Mouse (Mus musculus): Measurements from ENCODE around the gene Gm10715. TPM values are rescaled to one million over a fixed set of nuclear protein-coding genes. Genes with fewer than 3 reads are reported as not detected.
A peak's percentile ranks its signal among the peaks of the same experiment; 100 is the strongest.
"Not testable (repeated sequence)": the region's sequence is repeated elsewhere in the genome, so short reads cannot be mapped to it uniquely, and the experiment has no call there.

Gene Gm10715
- not detected in 2 replicates for polyA plus RNA-seq (2015; fragmentation: Nextera tagmentation; extraction: Ambion mirVana)

DNA sequence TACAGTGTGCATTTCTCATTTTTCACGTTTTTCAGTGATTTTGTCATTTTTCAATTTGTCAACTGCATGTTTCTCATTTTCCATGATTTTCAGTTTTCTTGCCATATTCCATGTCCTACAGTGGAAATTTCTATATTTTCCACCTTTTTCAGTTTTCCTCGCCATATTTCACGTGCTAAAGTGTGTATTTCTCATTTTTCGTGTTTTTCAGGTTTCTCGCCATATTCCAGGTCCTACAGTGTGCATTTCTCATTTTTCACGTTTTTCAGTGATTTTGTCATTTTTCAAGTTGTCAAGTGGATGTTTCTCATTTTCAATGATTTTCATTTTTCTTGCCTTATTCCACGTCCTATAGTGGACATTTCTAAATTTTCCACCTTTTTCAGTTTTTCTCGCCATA lies at the start of gene Gm10715:
Gm10715 (plus strand) TSS at position 301 of the 400 bp plus-strand sequence.
- ATAC-seq (replicated peaks; ENCODE audit: low FRiP score); H3K27ac ChIP-seq; H3K36me3 ChIP-seq; H3K4me2 ChIP-seq; H3K9me3 ChIP-seq (replicated peaks); H3K9ac ChIP-seq; H3K4me1 ChIP-seq; H3K27me3 ChIP-seq; H3K4me3 ChIP-seq (replicated peaks): not testable (repeated sequence)
- WGBS: 75% methylated on average over 8 of the region's 8 CpGs

DNA sequence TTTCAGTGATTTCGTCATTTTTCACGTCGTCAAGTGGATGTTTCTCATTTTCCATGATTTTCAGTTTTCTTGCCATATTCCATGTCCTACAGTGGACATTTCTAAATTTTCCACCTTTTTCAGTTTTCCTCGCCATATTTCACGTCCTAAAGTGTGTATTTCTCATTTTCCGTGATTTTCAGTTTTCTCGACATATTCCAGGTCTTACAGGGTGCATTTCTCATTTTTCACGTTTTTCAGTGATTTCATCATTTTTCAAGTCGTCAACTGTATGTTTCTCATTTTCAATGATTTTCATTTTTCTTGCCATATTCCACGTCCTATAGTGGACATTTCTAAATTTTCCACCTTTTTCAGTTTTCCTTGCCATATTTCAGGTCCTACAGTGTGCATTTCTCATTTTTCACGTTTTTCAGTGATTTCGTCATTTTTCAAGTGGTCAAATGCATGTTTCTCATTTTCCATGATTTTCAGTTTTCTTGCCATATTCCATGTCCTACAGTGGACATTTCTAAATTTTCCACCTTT lies 36.2 kb upstream of the Gm10715 start, which contains the start of gene Gm10722:
Gm10722 (plus strand) TSS at position 478 of the 528 bp plus-strand sequence.
- H3K9me3 ChIP-seq (replicated peaks); H3K4me1 ChIP-seq; H3K4me3 ChIP-seq (replicated peaks); H3K27me3 ChIP-seq; H3K36me3 ChIP-seq; H3K4me2 ChIP-seq; ATAC-seq (replicated peaks; ENCODE audit: low FRiP score); H3K9ac ChIP-seq; H3K27ac ChIP-seq: not testable (repeated sequence)
- 74% methylated on average over 12 of the region's 12 CpGs for WGBS

DNA sequence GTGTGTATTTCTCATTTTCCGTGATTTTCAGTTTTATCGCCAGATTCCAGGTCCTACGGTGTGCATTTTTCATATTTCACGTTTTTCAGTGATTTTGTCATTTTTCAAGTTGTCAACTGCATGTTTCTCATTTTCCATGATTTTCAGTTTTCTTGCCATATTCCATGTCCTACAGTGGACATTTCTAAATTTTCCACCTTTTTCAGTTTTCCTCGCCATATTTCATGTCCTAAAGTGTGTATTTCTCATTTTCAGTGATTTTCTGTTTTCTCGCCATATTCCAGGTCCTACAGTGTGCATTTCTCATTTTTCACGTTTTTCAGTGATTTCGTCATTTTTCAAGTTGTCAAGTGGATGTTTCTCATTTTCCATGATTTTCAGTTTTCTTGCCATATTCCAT lies 35.7 kb upstream of the Gm10715 start:
- not testable (repeated sequence) for H3K9ac ChIP-seq; ATAC-seq (replicated peaks; ENCODE audit: low FRiP score); H3K9me3 ChIP-seq (replicated peaks); H3K27ac ChIP-seq; H3K4me2 ChIP-seq; H3K27me3 ChIP-seq; H3K4me1 ChIP-seq; H3K4me3 ChIP-seq (replicated peaks); H3K36me3 ChIP-seq
- 67% methylated on average over 8 of the region's 8 CpGs for WGBS

DNA sequence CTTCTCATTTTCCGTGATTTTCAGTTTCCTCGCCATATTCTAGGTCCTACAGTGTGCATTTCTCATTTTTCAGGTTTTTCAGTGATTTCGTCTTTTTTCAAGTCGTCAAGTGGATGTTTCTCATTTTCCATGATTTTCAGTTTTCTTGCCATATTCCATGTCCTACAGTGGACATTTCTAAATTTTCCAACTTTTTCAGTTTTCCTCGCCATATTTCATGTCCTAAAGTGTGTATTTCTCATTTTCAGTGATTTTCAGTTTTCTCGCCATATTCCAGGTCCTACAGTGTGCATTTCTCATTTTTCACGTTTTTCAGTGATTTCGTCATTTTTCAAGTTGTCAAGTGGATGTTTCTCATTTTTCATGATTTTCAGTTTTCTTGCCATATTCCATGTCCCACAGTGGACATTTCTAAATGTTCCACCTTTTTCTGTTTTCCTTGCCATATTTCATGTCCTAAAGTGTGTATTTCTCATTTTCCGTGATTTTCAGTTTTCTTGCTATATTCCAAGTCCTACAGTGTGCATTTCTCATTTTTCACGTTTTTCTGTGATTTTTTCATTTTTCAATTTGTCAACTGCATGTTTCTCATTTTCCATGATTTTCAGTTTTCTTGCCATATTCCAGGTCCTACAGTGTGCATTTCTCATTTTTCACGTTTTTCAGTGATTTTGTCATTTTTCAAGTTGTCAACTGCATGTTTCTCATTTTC lies 34.6 kb upstream of the Gm10715 start:
- peak; percentile 90 for ATAC-seq (replicated peaks; ENCODE audit: low FRiP score)
- not testable (repeated sequence) for H3K4me1 ChIP-seq; H3K4me3 ChIP-seq (replicated peaks); H3K4me2 ChIP-seq; H3K27ac ChIP-seq; H3K36me3 ChIP-seq; H3K9ac ChIP-seq; H3K27me3 ChIP-seq; H3K9me3 ChIP-seq (replicated peaks)
- 70% methylated on average over 9 of the region's 11 CpGs for WGBS

DNA sequence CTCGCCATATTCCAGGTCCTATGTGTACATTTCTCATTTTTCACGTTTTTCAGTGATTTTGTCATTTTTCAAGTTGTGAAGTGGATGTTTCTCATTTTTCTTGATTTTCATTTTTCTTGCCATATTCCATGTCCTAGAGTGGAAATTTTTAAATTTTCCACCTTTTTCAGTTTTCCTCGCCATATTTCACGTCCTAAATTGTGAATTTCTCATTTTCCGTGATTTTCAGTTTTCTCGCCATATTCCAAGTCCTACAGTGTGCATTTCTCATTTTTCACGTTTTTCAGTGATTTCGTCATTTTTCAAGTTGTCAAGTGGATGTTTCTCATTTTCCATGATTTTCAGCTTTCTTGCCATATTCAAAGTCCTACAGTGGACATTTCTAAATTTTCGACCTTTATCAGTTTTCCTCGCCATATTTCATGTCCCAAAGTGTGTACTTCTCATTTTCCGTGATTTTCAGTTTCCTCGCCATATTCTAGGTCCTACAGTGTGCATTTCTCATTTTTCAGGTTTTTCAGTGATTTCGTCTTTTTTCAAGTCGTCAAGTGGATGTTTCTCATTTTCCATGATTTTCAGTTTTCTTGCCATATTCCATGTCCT lies 33.8 kb upstream of the Gm10715 start, which contains the start of gene Gm11168:
Gm11168 (plus strand) TSS at position 553 of the 603 bp plus-strand sequence.
- 74% methylated on average over 6 of the region's 14 CpGs for WGBS
- not testable (repeated sequence) for H3K4me1 ChIP-seq; ATAC-seq (replicated peaks; ENCODE audit: low FRiP score); H3K36me3 ChIP-seq; H3K27me3 ChIP-seq; H3K9me3 ChIP-seq (replicated peaks); H3K9ac ChIP-seq; H3K4me3 ChIP-seq (replicated peaks); H3K4me2 ChIP-seq; H3K27ac ChIP-seq

DNA sequence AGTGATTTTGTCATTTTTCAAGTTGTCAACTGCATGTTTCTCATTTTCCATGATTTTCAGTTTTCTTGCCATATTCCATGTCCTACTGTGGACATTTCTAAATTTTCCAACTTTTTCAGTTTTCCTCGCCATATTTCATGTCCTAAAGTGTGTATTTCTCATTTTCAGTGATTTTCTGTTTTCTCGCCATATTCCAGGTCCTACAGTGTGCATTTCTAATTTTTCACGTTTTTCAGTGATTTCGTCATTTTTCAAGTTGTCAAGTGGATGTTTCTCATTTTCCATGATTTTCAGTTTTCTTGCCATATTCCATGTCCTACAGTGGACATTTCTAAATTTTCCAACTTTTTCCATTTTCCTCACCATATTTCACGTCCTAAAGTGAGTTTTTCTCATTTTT lies 30.5 kb upstream of the Gm10715 start:
- H3K4me3 ChIP-seq (replicated peaks); H3K9me3 ChIP-seq (replicated peaks); H3K27me3 ChIP-seq; H3K36me3 ChIP-seq; H3K4me2 ChIP-seq; ATAC-seq (replicated peaks; ENCODE audit: low FRiP score); H3K4me1 ChIP-seq; H3K27ac ChIP-seq; H3K9ac ChIP-seq: not testable (repeated sequence)
- WGBS: 80% methylated on average over 1 of the region's 5 CpGs

DNA sequence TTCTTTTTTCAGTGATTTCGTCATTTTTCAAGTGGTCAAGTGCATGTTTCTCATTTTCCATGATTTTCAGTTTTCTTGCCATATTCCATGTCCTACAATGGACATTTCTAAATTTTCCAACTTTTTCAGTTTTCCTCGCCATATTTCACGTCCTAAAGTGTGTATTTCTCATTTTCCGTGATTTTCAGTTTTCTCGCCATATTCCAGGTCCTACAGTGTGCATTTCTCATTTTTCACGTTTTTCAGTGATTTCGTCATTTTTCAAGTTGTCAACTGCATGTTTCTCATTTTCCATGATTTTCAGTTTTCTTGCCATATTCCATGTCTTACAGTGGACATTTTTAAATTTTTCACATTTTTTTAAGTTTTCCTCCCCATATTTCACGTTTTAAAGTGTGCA lies 30.0 kb upstream of the Gm10715 start:
- H3K27ac ChIP-seq; H3K36me3 ChIP-seq; H3K4me2 ChIP-seq; H3K9ac ChIP-seq; H3K4me3 ChIP-seq (replicated peaks); H3K4me1 ChIP-seq; H3K9me3 ChIP-seq (replicated peaks); H3K27me3 ChIP-seq: not testable (repeated sequence)
- 77% methylated on average over 8 of the region's 8 CpGs for WGBS
- ATAC-seq (replicated peaks; ENCODE audit: low FRiP score): peak; percentile 70

DNA sequence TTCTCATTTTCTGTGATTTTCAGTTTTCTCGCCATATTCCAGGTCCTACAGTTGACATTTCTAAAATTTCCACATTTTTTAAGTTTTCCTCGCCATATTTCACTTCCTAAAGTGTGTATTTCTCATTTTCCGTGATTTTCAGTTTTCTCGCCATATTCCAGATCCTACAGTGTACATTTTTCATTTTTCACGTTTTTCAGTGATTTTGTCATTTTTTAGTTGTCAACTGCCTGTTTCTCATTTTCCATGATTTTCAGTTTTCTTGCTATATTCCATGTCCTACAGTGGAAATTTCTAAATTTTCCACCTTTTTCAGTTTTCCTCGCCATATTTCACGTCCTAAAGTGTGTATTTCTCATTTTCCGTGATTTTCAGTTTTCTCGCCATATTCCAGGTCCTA lies 29.4 kb upstream of the Gm10715 start:
- not testable (repeated sequence) for H3K27ac ChIP-seq; H3K27me3 ChIP-seq; H3K4me2 ChIP-seq; H3K9ac ChIP-seq; H3K9me3 ChIP-seq (replicated peaks); H3K36me3 ChIP-seq; H3K4me1 ChIP-seq; H3K4me3 ChIP-seq (replicated peaks); ATAC-seq (replicated peaks; ENCODE audit: low FRiP score)
- WGBS: 81% methylated on average over 8 of the region's 9 CpGs

DNA sequence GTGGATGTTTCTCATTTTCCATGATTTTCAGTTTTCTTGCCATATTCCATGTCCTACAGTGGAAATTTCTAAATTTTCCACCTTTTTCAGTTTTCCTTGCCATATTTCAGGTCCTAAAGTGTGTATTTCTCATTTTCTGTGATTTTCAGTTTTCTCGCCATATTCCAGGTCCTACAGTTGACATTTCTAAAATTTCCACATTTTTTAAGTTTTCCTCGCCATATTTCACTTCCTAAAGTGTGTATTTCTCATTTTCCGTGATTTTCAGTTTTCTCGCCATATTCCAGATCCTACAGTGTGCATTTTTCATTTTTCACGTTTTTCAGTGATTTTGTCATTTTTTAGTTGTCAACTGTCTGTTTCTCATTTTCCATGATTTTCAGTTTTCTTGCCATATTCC lies 27.3 kb upstream of the Gm10715 start:
- no CpG with 5 or more reads among the region's 5 CpGs for WGBS
- H3K27me3 ChIP-seq; H3K4me3 ChIP-seq (replicated peaks); H3K9ac ChIP-seq; H3K4me2 ChIP-seq; H3K36me3 ChIP-seq; H3K27ac ChIP-seq; H3K4me1 ChIP-seq; H3K9me3 ChIP-seq (replicated peaks): not testable (repeated sequence)
- peak; percentile 45; the same call in 1 of the 2 replicates for ATAC-seq (replicated peaks; ENCODE audit: low FRiP score)

DNA sequence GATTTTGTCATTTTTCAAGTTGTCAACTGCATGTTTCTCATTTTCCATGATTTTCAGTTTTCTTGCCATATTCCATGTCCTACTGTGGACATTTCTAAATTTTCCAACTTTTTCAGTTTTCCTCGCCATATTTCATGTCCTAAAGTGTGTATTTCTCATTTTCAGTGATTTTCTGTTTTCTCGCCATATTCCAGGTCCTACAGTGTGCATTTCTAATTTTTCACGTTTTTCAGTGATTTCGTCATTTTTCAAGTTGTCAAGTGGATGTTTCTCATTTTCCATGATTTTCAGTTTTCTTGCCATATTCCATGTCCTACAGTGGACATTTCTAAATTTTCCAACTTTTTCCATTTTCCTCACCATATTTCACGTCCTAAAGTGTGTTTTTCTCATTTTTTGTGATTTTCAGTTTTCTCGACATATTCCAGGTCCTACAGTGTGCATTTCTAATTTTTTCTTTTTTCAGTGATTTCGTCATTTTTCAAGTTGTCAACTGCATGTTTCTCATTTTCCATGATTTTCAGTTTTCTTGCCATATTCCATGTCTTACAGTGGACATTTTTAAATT lies 24.5 kb upstream of the Gm10715 start:
- not testable (repeated sequence) for H3K9ac ChIP-seq; H3K4me2 ChIP-seq; H3K9me3 ChIP-seq (replicated peaks); H3K36me3 ChIP-seq; H3K4me3 ChIP-seq (replicated peaks); ATAC-seq (replicated peaks; ENCODE audit: low FRiP score); H3K27me3 ChIP-seq; H3K27ac ChIP-seq; H3K4me1 ChIP-seq
- WGBS: 87% methylated on average over 3 of the region's 7 CpGs

DNA sequence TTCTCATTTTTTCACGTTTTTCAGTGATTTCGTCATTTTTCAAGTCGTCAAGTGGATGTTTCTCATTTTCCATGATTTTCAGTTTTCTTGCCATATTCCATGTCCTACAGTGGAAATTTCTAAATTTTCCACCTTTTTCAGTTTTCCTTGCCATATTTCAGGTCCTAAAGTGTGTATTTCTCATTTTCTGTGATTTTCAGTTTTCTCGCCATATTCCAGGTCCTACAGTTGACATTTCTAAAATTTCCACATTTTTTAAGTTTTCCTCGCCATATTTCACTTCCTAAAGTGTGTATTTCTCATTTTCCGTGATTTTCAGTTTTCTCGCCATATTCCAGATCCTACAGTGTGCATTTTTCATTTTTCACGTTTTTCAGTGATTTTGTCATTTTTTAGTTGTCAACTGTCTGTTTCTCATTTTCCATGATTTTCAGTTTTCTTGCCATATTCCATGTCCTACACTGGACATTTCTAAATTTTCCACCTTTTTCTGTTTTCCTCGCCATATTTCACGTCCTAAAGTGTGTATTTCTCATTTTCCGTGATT lies 23.9 kb upstream of the Gm10715 start, which contains the start of gene Gm10721:
Gm10721 (plus strand) TSS at position 408 of the 547 bp plus-strand sequence.
- not testable (repeated sequence) for H3K27me3 ChIP-seq; H3K4me2 ChIP-seq; H3K9me3 ChIP-seq (replicated peaks); H3K9ac ChIP-seq; H3K27ac ChIP-seq; H3K4me3 ChIP-seq (replicated peaks); H3K4me1 ChIP-seq; H3K36me3 ChIP-seq
- peak; percentile 70; the same call in 1 of the 2 replicates for ATAC-seq (replicated peaks; ENCODE audit: low FRiP score)
- 75% methylated on average over 1 of the region's 11 CpGs for WGBS

DNA sequence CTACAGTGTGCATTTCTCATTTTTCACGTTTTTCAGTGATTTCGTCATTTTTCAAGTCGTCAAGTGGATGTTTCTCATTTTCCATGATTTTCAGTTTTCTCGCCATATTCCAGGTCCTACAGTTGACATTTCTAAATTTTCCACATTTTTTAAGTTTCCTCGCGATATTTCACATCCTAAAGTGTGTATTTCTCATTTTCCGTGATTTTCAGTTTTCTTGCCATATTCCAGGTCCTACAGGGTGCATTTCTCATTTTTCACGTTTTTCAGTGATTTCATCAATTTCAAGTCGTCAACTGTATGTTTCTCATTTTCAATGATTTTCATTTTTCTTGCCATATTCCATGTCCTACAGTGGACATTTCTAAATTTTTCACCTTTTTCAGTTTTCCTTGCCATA lies 21.3 kb upstream of the Gm10715 start, which contains the start of gene Gm10720:
Gm10720 (plus strand) TSS at position 301 of the 400 bp plus-strand sequence.
- H3K4me1 ChIP-seq; H3K36me3 ChIP-seq; H3K4me2 ChIP-seq; H3K27me3 ChIP-seq; H3K9ac ChIP-seq; H3K4me3 ChIP-seq (replicated peaks); ATAC-seq (replicated peaks; ENCODE audit: low FRiP score); H3K27ac ChIP-seq; H3K9me3 ChIP-seq (replicated peaks): not testable (repeated sequence)
- WGBS: 68% methylated on average over 5 of the region's 9 CpGs

Measured in kidney, embryonic 15.5 days (tissue).